Mouse (Mus musculus): ENCODE data around the gene Ogn. TPM values are rescaled to one million over a fixed set of nuclear protein-coding genes. Genes with fewer than 3 reads are reported as not detected.
"Not testable (repeated sequence)": the region's sequence is repeated elsewhere in the genome, so short reads cannot be mapped to it uniquely, and the experiment has no call there.

The Ogn gene
- polyA plus RNA-seq, 1 experiment, result not detected

DNA sequence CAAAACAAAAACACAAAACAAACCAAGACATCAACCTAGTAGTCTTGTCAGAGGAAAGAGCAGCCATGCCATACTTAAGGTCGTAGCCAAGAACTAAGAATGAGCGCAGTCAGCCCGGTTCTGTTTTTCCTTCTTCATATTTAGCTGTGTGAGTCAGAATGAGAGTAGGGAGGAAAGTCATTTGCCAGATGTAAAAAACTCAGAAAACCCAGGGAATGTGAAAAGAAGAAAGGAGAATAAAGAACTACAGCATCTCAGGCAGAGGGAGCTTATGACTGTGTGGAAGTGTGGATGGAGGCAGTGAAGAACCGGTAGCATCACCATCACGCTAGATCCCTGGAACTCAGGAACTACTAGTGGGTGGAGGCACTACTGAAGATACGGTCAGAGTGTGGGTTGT lies 21.8 kb upstream of the Ogn start:
- TF ChIP-seq TAL1 (IDR thresholded peaks at IDR 0.05; ENCODE audit: low read length), result no peak
- TF ChIP-seq GATA1 (IDR thresholded peaks at IDR 0.05; ENCODE audit: low read length), result no peak
- no peaks in the 10 kb centered on the region for H3K9me3 ChIP-seq (ENCODE audit: control insufficient read depth, low read length)
- H3K4me3 ChIP-seq (replicated peaks), result no peak overlapping the region
- H3K4me1 ChIP-seq (ENCODE audit: control insufficient read depth), result no peaks in the 10 kb centered on the region
- H3K36me3 ChIP-seq (ENCODE audit: control insufficient read depth), result no peaks in the 10 kb centered on the region
- no peaks in the 10 kb centered on the region for H3K27me3 ChIP-seq (ENCODE audit: control insufficient read depth)

DNA sequence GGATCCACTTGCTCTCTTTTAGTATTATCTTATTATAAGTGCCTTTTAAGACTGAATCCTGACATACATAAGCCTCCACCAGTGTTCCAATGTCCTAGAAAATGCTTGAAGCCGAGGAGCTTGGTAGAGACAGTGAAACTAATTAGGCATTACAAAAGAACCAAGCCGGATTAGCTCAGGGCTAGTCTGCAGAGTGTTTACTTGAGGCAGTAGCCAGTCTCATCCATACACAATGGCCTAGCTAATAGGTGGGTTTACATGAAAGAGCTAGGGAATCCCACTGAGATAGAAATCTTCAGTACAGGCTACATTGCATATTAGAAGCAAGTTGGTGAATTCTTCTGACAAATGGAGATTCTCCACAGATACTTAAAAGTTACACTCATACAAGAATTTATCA lies 5.3 kb upstream of the Ogn start:
- H3K4me1 ChIP-seq (ENCODE audit: control insufficient read depth); H3K4me3 ChIP-seq (replicated peaks); H3K27me3 ChIP-seq (ENCODE audit: control insufficient read depth); H3K9me3 ChIP-seq (ENCODE audit: control insufficient read depth, low read length): not testable (repeated sequence)
- H3K36me3 ChIP-seq (ENCODE audit: control insufficient read depth), result peaks cover 11% of the 10 kb centered on the region

DNA sequence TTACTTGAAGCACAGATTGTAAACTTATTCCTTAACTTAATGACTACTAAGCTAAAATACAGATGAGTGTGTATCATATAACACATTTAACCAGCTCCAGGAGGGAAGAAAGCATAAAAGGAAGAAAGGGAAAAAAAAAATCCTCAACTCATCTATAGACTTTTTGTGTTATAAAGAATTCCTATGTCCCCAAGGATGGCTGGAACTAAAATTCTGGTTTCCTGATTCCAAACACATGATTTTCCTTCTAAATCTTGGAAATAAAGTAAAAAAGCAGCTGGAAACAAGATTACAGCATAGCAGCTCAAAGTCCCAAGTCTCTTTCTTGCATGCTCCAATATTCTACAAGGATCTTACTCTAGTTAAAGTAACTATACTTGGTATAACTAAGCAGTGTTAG lies 4.2 kb upstream of the Ogn start:
- no peak for TF ChIP-seq TAL1 (IDR thresholded peaks at IDR 0.05; ENCODE audit: low read length)
- TF ChIP-seq GATA1 (IDR thresholded peaks at IDR 0.05; ENCODE audit: low read length), result no peak
- Histone ChIP-seq H3K4me1 (ENCODE audit: control insufficient read depth) (no peaks in the 10 kb centered on the region), H3K27me3 (ENCODE audit: control insufficient read depth) (no peaks in the 10 kb centered on the region), H3K36me3 (ENCODE audit: control insufficient read depth) (peaks cover 11% of the 10 kb centered on the region), H3K9me3 (ENCODE audit: control insufficient read depth, low read length) (0 out of 2 replicates have a peak, but pooled peaks cover 2% of the 10 kb centered on the region), H3K4me3 (replicated peaks) (no peak overlapping the region)

DNA sequence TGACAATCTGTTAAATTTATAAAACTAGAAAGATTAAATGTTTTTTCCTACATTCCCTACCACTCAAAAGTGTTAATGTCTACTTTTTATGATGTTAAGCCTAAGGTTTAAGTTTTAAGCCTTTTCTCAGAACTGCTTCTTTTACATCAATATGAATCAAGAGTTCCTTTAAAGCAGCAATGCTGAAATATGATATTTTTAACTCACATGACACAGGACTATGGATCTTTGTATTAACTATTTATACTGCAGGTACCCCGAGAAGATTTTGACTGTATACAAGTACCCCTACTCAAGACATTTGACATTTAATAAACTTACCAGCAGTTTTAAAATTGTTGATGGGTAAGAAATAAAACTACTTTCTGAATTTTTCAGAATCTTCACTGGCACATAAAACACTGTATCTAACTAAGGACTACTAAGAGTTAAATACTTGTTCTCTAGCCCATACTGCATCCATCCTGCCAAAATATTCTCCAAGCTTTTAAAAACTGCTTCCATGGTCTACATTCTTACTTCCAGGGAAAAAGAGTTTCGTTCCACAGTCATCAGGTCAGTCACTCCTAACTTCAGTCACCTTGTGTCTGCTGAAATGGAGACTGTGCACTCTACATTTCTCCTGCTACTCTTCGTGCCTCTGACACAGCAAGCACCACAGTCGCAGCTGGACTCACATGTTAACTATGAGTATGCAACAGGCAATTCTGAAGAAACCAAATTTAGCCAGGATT lies 910 bp downstream of the Ogn start:
- no peak for TF ChIP-seq GATA1 (IDR thresholded peaks at IDR 0.05; ENCODE audit: low read length)
- no peak for TF ChIP-seq TAL1 (IDR thresholded peaks at IDR 0.05; ENCODE audit: low read length)
- Histone ChIP-seq H3K4me3 (replicated peaks) (no peak overlapping the region), H3K27me3 (ENCODE audit: control insufficient read depth) (no peaks in the 10 kb centered on the region), H3K9me3 (ENCODE audit: control insufficient read depth, low read length) (no peaks in the 10 kb centered on the region), H3K36me3 (ENCODE audit: control insufficient read depth) (peaks cover 3% of the 10 kb centered on the region), H3K4me1 (ENCODE audit: control insufficient read depth) (no peaks in the 10 kb centered on the region)

DNA sequence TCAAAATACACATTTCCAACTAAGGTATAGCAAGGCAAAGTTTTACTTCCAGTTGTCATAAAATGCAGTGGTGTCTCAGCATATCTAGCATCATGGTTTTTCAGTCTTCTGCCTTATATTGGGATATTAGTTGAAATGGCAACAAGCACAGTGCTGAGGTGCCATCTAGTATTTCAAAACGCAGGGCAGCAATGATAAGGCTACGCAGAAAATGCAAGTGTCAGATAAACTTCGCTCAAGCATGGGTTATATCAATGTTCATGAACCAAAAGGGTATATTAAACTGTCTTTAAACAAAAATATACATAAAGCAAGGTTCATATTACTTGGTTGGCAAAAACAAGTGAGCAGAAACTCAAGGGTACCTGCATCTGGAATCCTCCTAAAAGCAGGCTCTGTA lies 9.2 kb downstream of the Ogn start:
- H3K27me3 ChIP-seq (ENCODE audit: control insufficient read depth), result no peaks in the 10 kb centered on the region
- H3K4me1 ChIP-seq (ENCODE audit: control insufficient read depth), result peaks cover 41% of the 10 kb centered on the region
- no peaks in the 10 kb centered on the region for H3K9me3 ChIP-seq (ENCODE audit: control insufficient read depth, low read length)
- H3K4me3 ChIP-seq (replicated peaks), result no peak overlapping the region
- peaks cover 21% of the 10 kb centered on the region for H3K36me3 ChIP-seq (ENCODE audit: control insufficient read depth)
- TF ChIP-seq TAL1 (IDR thresholded peaks at IDR 0.05; ENCODE audit: low read length) (no peak), GATA1 (IDR thresholded peaks at IDR 0.05; ENCODE audit: low read length) (no peak)

DNA sequence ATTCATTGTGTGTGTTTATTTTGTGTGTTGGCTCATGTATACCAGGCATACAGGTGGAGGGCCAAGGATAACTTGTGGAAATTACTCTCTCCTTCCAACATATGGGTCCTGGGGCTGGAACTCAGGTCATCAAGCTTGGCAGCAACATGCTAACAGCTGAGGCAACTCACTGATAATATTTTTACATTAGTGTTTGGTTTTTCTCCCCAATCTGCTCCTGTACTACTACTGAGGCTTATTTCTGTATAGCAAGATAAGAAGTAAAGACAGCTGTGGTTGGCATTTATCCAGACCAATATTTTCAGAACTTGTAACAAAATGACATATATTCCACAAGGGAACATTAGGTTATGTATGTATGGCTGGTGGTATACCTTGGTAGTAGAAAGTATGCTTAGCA lies 10.5 kb downstream of the Ogn start:
- H3K27me3 ChIP-seq (ENCODE audit: control insufficient read depth), result no peaks in the 10 kb centered on the region
- TF ChIP-seq TAL1 (IDR thresholded peaks at IDR 0.05; ENCODE audit: low read length), result no peak
- TF ChIP-seq GATA1 (IDR thresholded peaks at IDR 0.05; ENCODE audit: low read length), result no peak
- peaks cover 41% of the 10 kb centered on the region for H3K4me1 ChIP-seq (ENCODE audit: control insufficient read depth)
- no peak overlapping the region for H3K4me3 ChIP-seq (replicated peaks)
- H3K36me3 ChIP-seq (ENCODE audit: control insufficient read depth), result peaks cover 21% of the 10 kb centered on the region
- no peaks in the 10 kb centered on the region for H3K9me3 ChIP-seq (ENCODE audit: control insufficient read depth, low read length)

DNA sequence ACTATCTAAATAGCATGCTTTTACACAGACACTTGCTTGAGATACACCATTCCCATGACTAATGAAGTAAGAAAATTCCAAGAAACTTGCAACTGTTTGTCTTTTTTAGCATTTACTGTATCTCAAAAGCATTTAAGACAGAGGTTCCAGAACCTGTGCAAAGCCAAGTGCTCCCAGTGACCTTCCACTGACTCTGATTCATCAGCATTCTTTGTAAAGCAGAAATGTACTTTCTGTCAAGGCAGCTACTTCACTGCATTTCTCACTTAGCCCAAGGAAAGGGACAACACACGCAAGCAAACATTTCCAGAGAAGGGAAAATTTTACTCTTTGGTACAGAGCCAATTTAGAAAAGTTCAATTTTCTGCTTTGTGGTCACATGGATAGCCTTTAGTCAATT lies 15.4 kb downstream of the Ogn start:
- TF ChIP-seq TAL1 (IDR thresholded peaks at IDR 0.05; ENCODE audit: low read length), result no peak
- TF ChIP-seq GATA1 (IDR thresholded peaks at IDR 0.05; ENCODE audit: low read length), result no peak
- H3K27me3 ChIP-seq (ENCODE audit: control insufficient read depth), result no peaks in the 10 kb centered on the region
- no peaks in the 10 kb centered on the region for H3K9me3 ChIP-seq (ENCODE audit: control insufficient read depth, low read length)
- peaks cover 19% of the 10 kb centered on the region for H3K4me1 ChIP-seq (ENCODE audit: control insufficient read depth)
- peaks cover 14% of the 10 kb centered on the region for H3K36me3 ChIP-seq (ENCODE audit: control insufficient read depth)
- no peak overlapping the region for H3K4me3 ChIP-seq (replicated peaks)

DNA sequence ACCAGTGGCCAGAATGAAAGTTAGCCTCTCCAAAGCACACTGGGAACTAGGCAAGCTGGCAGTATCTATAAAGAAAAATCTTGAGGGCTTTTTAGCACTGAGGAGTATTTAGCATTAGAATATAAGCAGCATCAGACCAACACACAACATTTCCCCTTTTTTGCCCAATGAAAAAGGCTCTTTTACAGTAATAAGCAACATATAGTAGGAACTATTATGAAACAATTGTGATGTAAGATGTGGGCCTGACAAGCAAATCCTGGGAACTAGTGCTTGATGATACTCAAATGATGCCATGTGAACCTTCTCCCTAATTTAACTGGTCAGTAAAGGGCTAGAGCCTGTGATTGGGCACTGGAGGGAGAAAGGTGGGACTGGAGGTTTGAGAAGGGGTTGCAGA lies 20.3 kb downstream of the Ogn start:
- peaks cover 29% of the 10 kb centered on the region for H3K36me3 ChIP-seq (ENCODE audit: control insufficient read depth)

DNA sequence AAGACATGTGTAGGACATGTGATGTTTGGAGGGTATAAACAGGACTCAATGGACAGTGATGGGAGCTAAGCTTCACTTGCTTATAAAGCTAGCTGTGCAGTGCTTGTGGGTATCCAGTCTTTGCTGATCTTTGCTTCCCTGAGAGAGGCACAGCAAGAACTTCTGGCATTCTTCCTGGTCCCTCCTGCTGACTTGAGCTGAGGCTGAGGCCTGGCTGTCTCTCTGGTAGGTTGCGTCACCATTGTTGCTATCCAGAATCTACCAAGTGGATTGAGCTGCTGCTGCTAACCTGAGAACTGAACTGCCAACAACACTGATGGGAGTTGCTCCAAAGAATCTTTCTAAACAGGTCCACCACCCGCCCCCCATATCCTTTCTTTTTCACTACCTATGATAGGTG lies 21.2 kb downstream of the Ogn start:
- H3K4me1 ChIP-seq (ENCODE audit: control insufficient read depth), result peaks cover 9% of the 10 kb centered on the region
- no peaks in the 10 kb centered on the region for H3K27me3 ChIP-seq (ENCODE audit: control insufficient read depth)
- TF ChIP-seq TAL1 (IDR thresholded peaks at IDR 0.05; ENCODE audit: low read length), result no peak
- no peak for TF ChIP-seq GATA1 (IDR thresholded peaks at IDR 0.05; ENCODE audit: low read length)
- H3K9me3 ChIP-seq (ENCODE audit: control insufficient read depth, low read length), result no peaks in the 10 kb centered on the region
- H3K4me3 ChIP-seq (replicated peaks), result no peak overlapping the region
- peaks cover 31% of the 10 kb centered on the region for H3K36me3 ChIP-seq (ENCODE audit: control insufficient read depth)

More for the DNA sequence above, 20.3 kb downstream of the Ogn start:
- TF ChIP-seq GATA1 (IDR thresholded peaks at IDR 0.05; ENCODE audit: low read length) (no peak), TAL1 (IDR thresholded peaks at IDR 0.05; ENCODE audit: low read length) (no peak)
- H3K27me3 ChIP-seq (ENCODE audit: control insufficient read depth), result no peaks in the 10 kb centered on the region
- no peaks in the 10 kb centered on the region for H3K9me3 ChIP-seq (ENCODE audit: control insufficient read depth, low read length)
- no peak overlapping the region for H3K4me3 ChIP-seq (replicated peaks)
- H3K4me1 ChIP-seq (ENCODE audit: control insufficient read depth), result peaks cover 9% of the 10 kb centered on the region

DNA sequence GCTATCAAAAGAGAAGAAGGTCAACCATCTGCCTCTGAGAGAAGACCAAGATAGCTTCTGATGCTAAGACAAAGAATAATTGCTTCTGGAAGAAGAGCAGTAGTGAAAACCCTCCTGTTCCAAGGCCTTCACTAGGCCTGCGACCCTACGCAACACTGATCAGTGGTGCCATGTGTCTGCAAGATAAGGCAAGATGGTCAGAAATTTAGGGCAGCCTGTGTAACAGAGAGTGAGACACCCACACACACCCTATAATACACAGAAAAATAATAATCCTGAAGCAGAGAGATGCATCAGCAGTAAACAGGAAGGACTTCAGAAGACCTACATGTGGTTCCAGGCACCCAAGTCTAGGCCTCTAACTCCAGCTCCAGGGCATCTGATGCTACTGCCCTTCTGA lies 32.1 kb downstream of the Ogn start:
- Histone ChIP-seq H3K36me3 (ENCODE audit: control insufficient read depth) (peaks cover 87% of the 10 kb centered on the region), H3K4me1 (ENCODE audit: control insufficient read depth) (peaks cover 26% of the 10 kb centered on the region), H3K27me3 (ENCODE audit: control insufficient read depth) (no peaks in the 10 kb centered on the region), H3K9me3 (ENCODE audit: control insufficient read depth, low read length) (no peaks in the 10 kb centered on the region; the same call in 1 of the 2 replicates), H3K4me3 (replicated peaks) (no peak overlapping the region)
- no peak for TF ChIP-seq TAL1 (IDR thresholded peaks at IDR 0.05; ENCODE audit: low read length)
- TF ChIP-seq GATA1 (IDR thresholded peaks at IDR 0.05; ENCODE audit: low read length), result no peak

All from erythroblast, embryonic 14.5 days (primary cell).